Mouse (Mus musculus) myocyte (in vitro differentiated cells): ENCODE measurements around the gene Evpl.

Source experiments
- POLR2A ChIP-seq: IDR thresholded peaks from one replicate; pipeline ENCODE4 v1.6.1; 2011; ENCODE audit warnings: low read depth, mild to moderate bottlenecking, control low read depth, moderate library complexity; ENCODE audit not compliant: insufficient read length
- TCF12 ChIP-seq: IDR thresholded peaks from one replicate; pipeline ENCODE4 v1.6.1; 2011; ENCODE audit warnings: mild to moderate bottlenecking, control low read depth; ENCODE audit not compliant: poor library complexity, insufficient read depth, severe bottlenecking

DNA sequence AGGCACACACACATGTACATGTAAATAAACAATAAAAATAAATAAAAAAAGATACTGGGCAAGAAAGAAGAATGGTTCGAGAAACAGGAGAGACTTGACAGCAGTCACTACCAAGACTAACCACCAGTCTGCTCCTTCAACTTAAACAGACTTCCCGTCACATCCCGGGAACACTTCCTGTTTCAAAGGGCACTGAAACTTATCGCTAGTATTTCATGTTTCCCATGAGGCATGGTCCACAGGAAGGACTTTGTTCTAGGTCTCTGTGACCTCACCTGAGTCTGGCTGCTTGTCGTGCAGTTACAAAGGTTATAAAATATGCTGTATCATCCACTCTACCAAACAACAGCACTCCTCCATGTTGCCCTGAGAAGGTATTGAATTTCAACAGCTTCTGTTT, 42.6 kb downstream of the Evpl start:
- no peak for TF ChIP-seq POLR2A
- TF ChIP-seq TCF12 = no peak
